Mouse (Mus musculus) mammary gland, adult 2 months (tissue): ENCODE data around the gene Itpr3. TPM values are rescaled to one million over a fixed set of nuclear protein-coding genes. Genes with fewer than 3 reads are reported as not detected.

Experiments used
- polyA plus RNA-seq: library from polyadenylated mRNA; depleted of rRNA; stranded (reverse); fragments of >200 nt; gene quantifications from 2 replicates; pipeline ENCODE4 v1.2.3, GENCODE M21; 2012; ENCODE audit warnings: low replicate concordance; rRNA removed

Gene Itpr3
- 14.7 and 32.4 TPM in 2 replicates for polyA plus RNA-seq

GRCm38 (mm10) chr17:27056812-27057516 lies at the start of gene Itpr3:
TSS of gene Itpr3 (plus strand) at chr17:27057304.

GRCm38 (mm10) chr17:27028909-27029308 lies 28.2 kb upstream of the Itpr3 start, which contains the start of gene Bak1:
TSS of gene Bak1 (minus strand) at chr17:27029009.

GRCm38 (mm10) chr17:27133551-27134141 lies 76.5 kb downstream of the Itpr3 start, which contains the start of gene Uqcc2:
TSS of gene Uqcc2 (minus strand) at chr17:27133916.

GRCm38 (mm10) chr17:27167545-27167944 lies 110.4 kb downstream of the Itpr3 start, which contains the start of gene Ip6k3:
TSS of gene Ip6k3 (minus strand) at chr17:27167795.

Other genes with a start within 250 kb of the Itpr3 start
- not detected in 2 replicates for gene Nkx2-5, start 212.3 kb upstream of the Itpr3 start, polyA plus RNA-seq
- gene Kifc5b, start 140.2 kb upstream of the Itpr3 start, polyA plus RNA-seq: 0.98 and 2.9 TPM in 2 replicates
- gene Phf1, start 124.3 kb upstream of the Itpr3 start, polyA plus RNA-seq: 67.9 and 147 TPM in 2 replicates
- 162 and 300 TPM in 2 replicates for gene Cuta, start 117.7 kb upstream of the Itpr3 start, polyA plus RNA-seq
- 24.7 and 34.3 TPM in 2 replicates for gene Syngap1, start 116.1 kb upstream of the Itpr3 start, polyA plus RNA-seq
- 11.9 and 20.7 TPM in 2 replicates for gene Zbtb9, start 84.1 kb upstream of the Itpr3 start, polyA plus RNA-seq
- gene Bak1, start 28.3 kb upstream of the Itpr3 start, polyA plus RNA-seq: 59.1 and 66.6 TPM in 2 replicates
- 119 and 149 TPM in 2 replicates for gene Uqcc2, start 76.6 kb downstream of the Itpr3 start, polyA plus RNA-seq
- gene Ip6k3, start 110.5 kb downstream of the Itpr3 start, polyA plus RNA-seq: 1.2 and 5.4 TPM in 2 replicates
- gene Lemd2, start 147.2 kb downstream of the Itpr3 start, polyA plus RNA-seq: 82.5 and 140 TPM in 2 replicates